Mouse (Mus musculus): ENCODE data around the gene Fis1.

DNA sequence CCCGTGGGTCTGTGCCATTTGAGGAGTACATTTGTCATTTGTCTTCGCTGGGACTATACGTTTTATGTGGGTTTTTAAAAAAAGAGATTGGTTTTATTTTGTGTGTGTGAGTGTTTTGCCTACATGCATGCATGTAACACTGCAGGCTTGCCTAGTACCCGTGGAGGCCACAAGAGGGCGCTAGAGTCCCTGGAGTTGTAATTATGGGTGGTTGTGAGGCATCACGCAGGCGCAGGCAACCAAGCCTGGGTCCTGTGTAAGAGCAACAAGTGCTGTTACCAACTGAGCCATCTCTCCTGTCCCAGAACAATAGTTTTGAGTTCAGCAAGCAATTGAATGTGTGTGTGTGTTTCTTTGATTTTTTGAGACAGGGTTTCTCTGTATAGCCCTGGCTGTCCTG lies 13.8 kb upstream of the Fis1 start:
- TF ChIP-seq CTCF (IDR thresholded peaks at IDR 0.05; ENCODE audit: low read depth): peak; percentile 62
- no peak for TF ChIP-seq EP300 (IDR thresholded peaks at IDR 0.05; ENCODE audit: low read depth)

Measured in liver, postnatal 0 days (tissue).